Mouse (Mus musculus): ENCODE measurements around the gene Cryl1. TPM values are rescaled to one million over a fixed set of nuclear protein-coding genes. Genes with fewer than 3 reads are reported as not detected.

Gene Cryl1
- polyA plus RNA-seq, 1 experiment from 2014 or later = 6.9 TPM

GRCm38 (mm10) chr14:57316662-57317600 is 81.4 kb downstream of the Cryl1 start:
- Histone ChIP-seq H3K9ac (no peak overlapping the region), H3K4me3 (replicated peaks) (no peak overlapping the region), H3K4me1 (replicated peaks) (no peaks in the 10 kb centered on the region), H3K4me2 (no peak overlapping the region), H3K27me3 (no peaks in the 10 kb centered on the region), H3K36me3 (replicated peaks) (no peaks in the 10 kb centered on the region), H3K27ac (replicated peaks) (no peak overlapping the region), H3K9me3 (replicated peaks) (no peaks in the 10 kb centered on the region)
- no peak for ATAC-seq (ENCODE audit: insufficient read depth)
- 66% methylated on average over 16 of the region's 16 CpGs for WGBS (ENCODE audit: insufficient replicate concordance)

DNA sequence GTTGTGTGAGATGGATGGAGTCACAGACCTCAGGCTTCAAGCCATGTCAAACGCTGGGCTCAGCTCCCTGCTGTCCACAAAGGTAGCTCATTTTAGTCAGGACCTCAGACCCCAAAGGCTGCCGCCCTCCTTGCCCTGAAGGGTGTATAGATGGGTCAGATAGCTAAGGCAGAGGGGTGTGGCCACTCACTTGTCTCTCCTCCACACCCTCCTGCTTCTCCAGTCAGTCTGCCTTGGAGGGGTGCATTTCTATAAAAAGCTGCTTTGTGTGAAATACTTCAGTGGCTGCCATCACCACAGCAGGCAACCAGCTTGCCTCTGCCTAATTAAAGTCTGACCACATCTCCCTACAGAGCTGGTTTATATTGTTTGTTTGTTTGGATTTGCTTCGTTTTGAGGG is 82.4 kb downstream of the Cryl1 start:
- 50% methylated on average over 3 of the region's 3 CpGs for WGBS (ENCODE audit: insufficient replicate concordance)
- Histone ChIP-seq H3K9me3 (replicated peaks) (no peaks in the 10 kb centered on the region), H3K27me3 (no peaks in the 10 kb centered on the region), H3K9ac (no peak overlapping the region), H3K4me2 (no peak overlapping the region), H3K27ac (replicated peaks) (no peak overlapping the region), H3K4me1 (replicated peaks) (no peaks in the 10 kb centered on the region), H3K4me3 (replicated peaks) (no peak overlapping the region), H3K36me3 (replicated peaks) (no peaks in the 10 kb centered on the region)
- no peak for ATAC-seq (ENCODE audit: insufficient read depth)

GRCm38 (mm10) chr14:57315551-57315950 is 82.8 kb downstream of the Cryl1 start:
- H3K27ac ChIP-seq (replicated peaks) = no peak overlapping the region
- no peak overlapping the region for H3K4me3 ChIP-seq (replicated peaks)
- no peaks in the 10 kb centered on the region for H3K4me1 ChIP-seq (replicated peaks)
- 70% methylated on average over 7 of the region's 7 CpGs for WGBS (ENCODE audit: insufficient replicate concordance)
- H3K4me2 ChIP-seq = no peak overlapping the region
- no peak for ATAC-seq (ENCODE audit: insufficient read depth)
- no peaks in the 10 kb centered on the region for H3K27me3 ChIP-seq
- H3K36me3 ChIP-seq (replicated peaks) = no peaks in the 10 kb centered on the region
- no peak overlapping the region for H3K9ac ChIP-seq
- no peaks in the 10 kb centered on the region for H3K9me3 ChIP-seq (replicated peaks)

- no peak overlapping the region for H3K4me2 ChIP-seq
- no peaks in the 10 kb centered on the region for H3K9me3 ChIP-seq (replicated peaks)
- H3K9ac ChIP-seq = no peak overlapping the region
- no peak for ATAC-seq (ENCODE audit: insufficient read depth)
- H3K27me3 ChIP-seq = no peaks in the 10 kb centered on the region
- no peaks in the 10 kb centered on the region for H3K36me3 ChIP-seq (replicated peaks)
- no peak overlapping the region for H3K4me3 ChIP-seq (replicated peaks)
- no peak overlapping the region for H3K27ac ChIP-seq (replicated peaks)
- 74% methylated on average over 11 of the region's 11 CpGs for WGBS (ENCODE audit: insufficient replicate concordance)
- no peaks in the 10 kb centered on the region for H3K4me1 ChIP-seq (replicated peaks)
Observed at GRCm38 (mm10) chr14:57301600-57302230, 96.6 kb downstream of the Cryl1 start.

DNA sequence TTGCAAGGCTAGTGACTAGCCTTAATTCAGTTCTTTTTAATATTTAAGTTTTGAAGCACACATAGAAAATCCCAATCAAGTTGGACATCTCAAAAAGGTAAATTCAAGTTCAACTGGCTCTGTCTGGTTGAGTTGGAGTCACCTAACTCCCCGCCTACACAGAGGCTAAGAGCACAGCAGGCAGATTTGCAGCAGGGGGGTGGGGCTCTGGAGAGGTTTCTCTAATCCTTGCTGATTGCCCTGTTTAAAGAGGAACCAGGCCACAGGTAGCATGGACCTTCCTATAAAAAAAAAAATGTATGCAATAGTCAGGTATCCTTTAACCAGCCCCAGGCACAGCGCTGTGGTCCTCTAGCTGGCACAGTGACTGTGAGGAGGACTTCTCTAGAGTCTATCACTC is 97.8 kb downstream of the Cryl1 start:
- no peak overlapping the region for H3K9ac ChIP-seq
- H3K36me3 ChIP-seq (replicated peaks) = no peaks in the 10 kb centered on the region
- H3K9me3 ChIP-seq (replicated peaks) = no peaks in the 10 kb centered on the region
- 54% methylated on average over 2 of the region's 2 CpGs for WGBS (ENCODE audit: insufficient replicate concordance)
- H3K27me3 ChIP-seq = no peaks in the 10 kb centered on the region
- no peak overlapping the region for H3K4me2 ChIP-seq
- H3K27ac ChIP-seq (replicated peaks) = no peak overlapping the region
- H3K4me3 ChIP-seq (replicated peaks) = no peak overlapping the region
- no peak for ATAC-seq (ENCODE audit: insufficient read depth)
- H3K4me1 ChIP-seq (replicated peaks) = no peaks in the 10 kb centered on the region

DNA sequence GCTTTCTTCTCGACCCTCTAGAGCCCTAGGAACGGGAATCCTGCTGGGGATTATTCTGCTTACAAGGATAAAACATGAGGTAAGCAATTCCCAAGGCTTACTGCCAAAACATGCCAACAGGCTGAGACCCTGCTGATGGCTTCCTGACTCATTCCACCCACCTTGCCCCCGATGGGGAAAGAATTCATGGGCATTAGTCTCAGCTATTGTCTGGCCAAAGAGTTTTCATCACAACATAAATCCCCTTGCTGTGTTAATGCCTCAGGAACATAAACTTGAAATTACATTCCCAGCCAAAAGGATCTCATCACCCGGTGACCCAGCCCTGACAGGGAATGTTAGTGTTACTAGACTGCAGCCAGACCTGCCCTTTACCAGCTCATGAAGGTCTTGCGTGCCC is 100.7 kb downstream of the Cryl1 start:
- Histone ChIP-seq H3K27ac (replicated peaks) (no peak overlapping the region), H3K36me3 (replicated peaks) (no peaks in the 10 kb centered on the region), H3K4me3 (replicated peaks) (no peak overlapping the region), H3K4me1 (replicated peaks) (no peaks in the 10 kb centered on the region), H3K27me3 (no peaks in the 10 kb centered on the region), H3K9me3 (replicated peaks) (no peaks in the 10 kb centered on the region), H3K4me2 (no peak overlapping the region), H3K9ac (no peak overlapping the region)
- WGBS (ENCODE audit: insufficient replicate concordance) = 50% methylated on average over 5 of the region's 5 CpGs
- no peak for ATAC-seq (ENCODE audit: insufficient read depth)

DNA sequence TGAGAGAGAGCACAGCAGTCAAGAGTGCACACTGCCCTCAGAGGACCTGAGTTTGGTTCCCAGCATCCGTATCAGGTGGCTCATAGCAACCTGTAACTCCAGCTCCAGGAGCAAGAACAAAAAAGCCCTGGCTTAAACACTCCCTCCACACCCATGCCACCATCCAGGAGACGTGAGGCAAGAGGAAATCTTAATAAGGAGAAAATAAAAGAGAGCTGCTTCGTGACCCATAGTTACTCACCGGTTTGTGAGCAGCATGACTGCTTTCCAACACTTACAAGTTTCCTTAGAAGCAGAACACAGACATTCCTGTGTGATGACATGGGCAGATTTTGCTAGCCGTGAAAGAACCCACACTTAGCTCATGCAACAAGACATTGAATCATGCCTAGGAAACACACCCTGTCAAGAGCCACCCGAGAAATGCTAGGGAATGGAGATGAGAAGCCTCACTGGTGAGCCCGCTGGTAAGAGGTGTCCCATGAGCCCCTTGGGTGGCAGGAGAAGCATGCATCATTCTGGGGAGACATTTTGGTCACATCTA is 106.9 kb downstream of the Cryl1 start:
- Histone ChIP-seq H3K9ac (no peak overlapping the region), H3K36me3 (replicated peaks) (no peaks in the 10 kb centered on the region), H3K4me3 (replicated peaks) (no peak overlapping the region), H3K9me3 (replicated peaks) (no peaks in the 10 kb centered on the region), H3K4me1 (replicated peaks) (no peaks in the 10 kb centered on the region), H3K4me2 (no peak overlapping the region), H3K27me3 (no peaks in the 10 kb centered on the region), H3K27ac (replicated peaks) (no peak overlapping the region)
- 70% methylated on average over 7 of the region's 7 CpGs for WGBS (ENCODE audit: insufficient replicate concordance)
- no peak for ATAC-seq (ENCODE audit: insufficient read depth)

GRCm38 (mm10) chr14:57289105-57289504 is 109.2 kb downstream of the Cryl1 start:
- no peak overlapping the region for H3K27ac ChIP-seq (replicated peaks)
- ATAC-seq (ENCODE audit: insufficient read depth) = no peak
- no peaks in the 10 kb centered on the region for H3K36me3 ChIP-seq (replicated peaks)
- H3K9me3 ChIP-seq (replicated peaks) = no peaks in the 10 kb centered on the region
- H3K9ac ChIP-seq = no peak overlapping the region
- H3K4me1 ChIP-seq (replicated peaks) = no peaks in the 10 kb centered on the region
- H3K4me2 ChIP-seq = no peak overlapping the region
- no peaks in the 10 kb centered on the region for H3K27me3 ChIP-seq
- H3K4me3 ChIP-seq (replicated peaks) = no peak overlapping the region
- 69% methylated on average over 9 of the region's 9 CpGs for WGBS (ENCODE audit: insufficient replicate concordance)

- H3K36me3 ChIP-seq (replicated peaks) = no peaks in the 10 kb centered on the region
- ATAC-seq (ENCODE audit: insufficient read depth) = no peak
- H3K4me1 ChIP-seq (replicated peaks) = no peaks in the 10 kb centered on the region
Observed at GRCm38 (mm10) chr14:57283816-57284215, 114.5 kb downstream of the Cryl1 start.

GRCm38 (mm10) chr14:57282591-57282990 is 115.7 kb downstream of the Cryl1 start:
- Histone ChIP-seq H3K4me2 (no peak overlapping the region), H3K36me3 (replicated peaks) (no peaks in the 10 kb centered on the region), H3K9me3 (replicated peaks) (no peaks in the 10 kb centered on the region), H3K4me3 (replicated peaks) (no peak overlapping the region), H3K4me1 (replicated peaks) (no peaks in the 10 kb centered on the region), H3K27ac (replicated peaks) (no peak overlapping the region), H3K27me3 (no peaks in the 10 kb centered on the region), H3K9ac (no peak overlapping the region)
- no peak for ATAC-seq (ENCODE audit: insufficient read depth)
- 46% methylated on average over 2 of the region's 2 CpGs for WGBS (ENCODE audit: insufficient replicate concordance)

More at GRCm38 (mm10) chr14:57283816-57284215, 114.5 kb downstream of the Cryl1 start:
- H3K4me2 ChIP-seq = no peak overlapping the region
- no peak overlapping the region for H3K27ac ChIP-seq (replicated peaks)
- 38% methylated on average over 5 of the region's 5 CpGs for WGBS (ENCODE audit: insufficient replicate concordance)
- no peaks in the 10 kb centered on the region for H3K27me3 ChIP-seq
- H3K9me3 ChIP-seq (replicated peaks) = no peaks in the 10 kb centered on the region
- no peak overlapping the region for H3K9ac ChIP-seq
- no peak overlapping the region for H3K4me3 ChIP-seq (replicated peaks)

DNA sequence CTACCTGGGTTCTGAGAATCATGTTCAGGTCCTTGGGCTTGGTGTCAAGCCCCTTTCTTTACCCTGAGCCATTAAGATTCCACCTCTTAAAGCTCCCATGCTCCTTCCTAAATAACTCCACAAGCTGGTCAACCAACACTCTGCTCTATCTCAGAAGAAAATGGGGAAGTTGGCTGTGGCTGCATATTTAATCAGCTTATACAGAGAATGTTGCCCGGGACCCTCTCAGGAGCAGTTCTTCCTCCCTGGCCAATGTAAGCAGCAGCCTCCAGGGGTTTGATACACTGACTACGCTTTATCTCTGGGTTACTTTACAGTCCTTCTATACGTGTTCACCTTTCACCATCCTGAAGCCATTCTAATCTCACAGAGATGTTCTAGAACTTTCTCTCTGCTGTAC is 117.5 kb downstream of the Cryl1 start:
- H3K36me3 ChIP-seq (replicated peaks) = no peaks in the 10 kb centered on the region
- no peak overlapping the region for H3K27ac ChIP-seq (replicated peaks)
- ATAC-seq (ENCODE audit: insufficient read depth) = no peak
- no peak overlapping the region for H3K9ac ChIP-seq
- no peaks in the 10 kb centered on the region for H3K9me3 ChIP-seq (replicated peaks)
- 17% methylated on average over 3 of the region's 3 CpGs for WGBS (ENCODE audit: insufficient replicate concordance)
- H3K4me2 ChIP-seq = no peak overlapping the region
- no peak overlapping the region for H3K4me3 ChIP-seq (replicated peaks)
- no peaks in the 10 kb centered on the region for H3K4me1 ChIP-seq (replicated peaks)
- no peaks in the 10 kb centered on the region for H3K27me3 ChIP-seq

Measured in liver, embryonic 15.5 days (tissue).